Mouse (Mus musculus) induced T-regulatory cell, adult 2 months (primary cell): Measurements from ENCODE around the gene Atp13a4.
A peak's percentile ranks its signal among the peaks of the same experiment; 100 is the strongest.

ENCODE experiments used
- DNase-seq: peaks from one replicate; pipeline ENCODE4 v3.0.0-alpha.2; 2012; ENCODE audit warnings: low read depth

Atp13a4 gene

GRCm38 (mm10) chr16:29544829-29545228 is at the start of gene Atp13a4:
Gene Atp13a4, minus strand, starts transcription at chr16:29544864.
- DNase-seq, result peak; percentile 4

GRCm38 (mm10) chr16:29592171-29592570 is 47.5 kb upstream of the Atp13a4 start:
- no peak for DNase-seq

GRCm38 (mm10) chr16:29579787-29580176 is 35.1 kb upstream of the Atp13a4 start:
- peak; percentile 54 for DNase-seq

GRCm38 (mm10) chr16:29579167-29579786 is 34.6 kb upstream of the Atp13a4 start, which contains the start of gene Opa1:
Gene Opa1, plus strand, starts transcription at chr16:29579334.
- peak; percentile 97 for DNase-seq

- peak; percentile 24 for DNase-seq
These were observed 31.0 kb upstream of the Atp13a4 start for GRCm38 (mm10) chr16:29575620-29576019.

GRCm38 (mm10) chr16:29574013-29574412 is 29.3 kb upstream of the Atp13a4 start:
- DNase-seq, result peak; percentile 27

- DNase-seq, result peak; percentile 61
These were observed 16.2 kb upstream of the Atp13a4 start for GRCm38 (mm10) chr16:29560869-29561268.

- DNase-seq, result no peak
These were observed 15.8 kb upstream of the Atp13a4 start for GRCm38 (mm10) chr16:29560454-29560853.

GRCm38 (mm10) chr16:29559667-29560066 is 15.0 kb upstream of the Atp13a4 start:
- no peak for DNase-seq

- no peak for DNase-seq
These were observed 3.4 kb downstream of the Atp13a4 start for GRCm38 (mm10) chr16:29541261-29541683.

GRCm38 (mm10) chr16:29539906-29540305 is 4.8 kb downstream of the Atp13a4 start:
- DNase-seq, result no peak

GRCm38 (mm10) chr16:29536411-29537204 is 8.1 kb downstream of the Atp13a4 start:
- no peak for DNase-seq

GRCm38 (mm10) chr16:29535866-29536265 is 8.8 kb downstream of the Atp13a4 start:
- no peak for DNase-seq

- DNase-seq, result no peak
These were observed 11.0 kb downstream of the Atp13a4 start for GRCm38 (mm10) chr16:29533641-29534040.

- no peak for DNase-seq
These were observed 17.6 kb downstream of the Atp13a4 start for GRCm38 (mm10) chr16:29527085-29527484.

GRCm38 (mm10) chr16:29526585-29526984 is 18.1 kb downstream of the Atp13a4 start:
- no peak for DNase-seq

GRCm38 (mm10) chr16:29512495-29512894 is 32.2 kb downstream of the Atp13a4 start:
- no peak for DNase-seq

- DNase-seq, result no peak
These were observed 33.9 kb downstream of the Atp13a4 start for GRCm38 (mm10) chr16:29510743-29511142.

- DNase-seq, result no peak
These were observed 34.8 kb downstream of the Atp13a4 start for GRCm38 (mm10) chr16:29509881-29510280.

GRCm38 (mm10) chr16:29504671-29505070 is 40.0 kb downstream of the Atp13a4 start:
- DNase-seq, result no peak

- DNase-seq, result no peak
These were observed 40.5 kb downstream of the Atp13a4 start for GRCm38 (mm10) chr16:29504198-29504597.

GRCm38 (mm10) chr16:29491031-29491430 is 53.6 kb downstream of the Atp13a4 start:
- DNase-seq, result no peak

- DNase-seq, result no peak
These were observed 63.2 kb downstream of the Atp13a4 start for GRCm38 (mm10) chr16:29481439-29481838.
